Mouse (Mus musculus) cerebral cortex, adult 2 months (tissue): ENCODE measurements around the gene Pld3.

Source experiments
- WGBS: fragments of 180-500 bp; shearing (Covaris S2); methylation state at CpG from one replicate; pipeline ENCODE4 v1.1.7; 2018; 5-methylcytosine and 5-hydroxymethylcytosine counted together

The Pld3 gene

DNA sequence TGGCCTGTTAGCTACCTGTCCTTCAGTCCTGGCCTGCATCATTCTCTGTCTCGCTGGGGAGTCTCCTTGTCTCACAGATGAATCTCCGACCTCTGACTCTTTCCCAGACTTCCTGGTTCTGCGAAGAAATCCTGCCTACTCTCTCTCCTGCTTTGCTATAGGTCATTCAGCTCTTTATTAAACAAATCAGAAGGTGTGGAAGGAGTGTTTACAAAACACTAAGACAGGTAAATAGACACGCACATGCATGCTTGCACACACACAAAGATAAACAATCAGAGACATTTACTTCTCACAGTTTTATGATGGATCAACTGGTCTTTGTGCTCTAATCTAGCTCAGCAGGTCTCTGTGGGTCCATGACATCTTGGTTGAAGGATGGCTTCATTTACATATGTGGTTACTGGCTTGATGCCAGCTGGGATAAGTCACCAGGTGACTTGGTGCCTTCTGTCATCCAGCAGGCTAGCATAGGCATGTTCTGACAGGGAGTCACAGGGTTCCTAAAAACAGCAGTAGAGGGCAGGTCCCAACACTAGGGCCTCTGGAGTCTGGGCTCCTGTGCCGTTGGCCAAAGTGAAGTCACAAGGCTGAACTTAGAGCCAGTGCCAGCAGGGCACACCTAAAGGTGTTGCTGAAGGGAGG lies 16.7 kb upstream of the Pld3 start:
- 90% methylated on average over 5 of the region's 5 CpGs for WGBS

DNA sequence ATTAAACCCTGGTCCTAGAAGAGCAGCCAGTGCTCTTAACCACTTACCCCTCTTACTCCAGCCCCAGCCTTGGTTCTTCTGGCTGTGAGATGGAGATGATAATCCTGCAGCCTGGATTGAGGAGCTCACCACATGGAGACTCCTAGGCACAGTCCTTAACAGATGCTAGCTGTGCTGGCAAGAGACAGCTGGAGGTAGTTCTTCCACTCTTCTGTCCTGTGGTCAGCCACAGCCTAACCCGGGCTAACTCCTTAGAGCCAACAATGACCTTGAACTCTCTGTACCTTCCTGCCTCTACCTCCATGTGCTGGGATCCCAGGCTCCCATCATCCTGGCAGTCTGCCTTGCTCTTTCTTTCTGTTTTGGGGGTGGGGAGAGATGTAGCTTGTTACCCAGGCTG lies 8.0 kb upstream of the Pld3 start:
- 74% methylated on average over 1 of the region's 1 CpGs for WGBS

DNA sequence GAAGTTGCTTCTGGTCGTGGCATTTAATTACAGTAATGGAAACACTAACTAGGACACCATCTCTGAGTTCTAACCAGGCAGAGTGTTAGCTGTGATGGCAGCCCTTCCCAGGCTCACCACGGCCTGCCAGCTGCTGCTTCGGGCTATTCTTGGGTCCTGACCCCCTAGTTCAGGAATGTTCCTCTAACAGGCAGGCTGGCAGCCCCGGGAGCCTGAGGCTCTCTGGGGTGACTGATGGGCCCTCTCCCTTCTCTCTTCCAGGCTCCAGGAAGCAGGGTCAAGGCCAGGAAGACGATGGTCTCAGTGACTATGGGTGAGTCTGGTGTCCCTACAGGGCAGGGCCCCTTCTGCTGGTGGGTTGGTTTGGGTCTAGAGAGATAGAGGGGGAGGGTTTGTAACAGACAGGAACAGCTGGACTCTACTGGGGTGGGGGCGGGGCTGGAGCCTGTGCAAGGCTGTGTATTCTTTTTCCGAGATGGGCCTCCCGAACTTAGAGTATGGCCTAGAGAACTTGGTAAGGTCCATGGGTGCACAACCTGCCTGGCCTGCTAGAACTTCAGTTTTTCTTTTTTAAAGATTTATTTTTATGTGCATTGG lies 7.4 kb upstream of the Pld3 start:
- 75% methylated on average over 8 of the region's 8 CpGs for WGBS

DNA sequence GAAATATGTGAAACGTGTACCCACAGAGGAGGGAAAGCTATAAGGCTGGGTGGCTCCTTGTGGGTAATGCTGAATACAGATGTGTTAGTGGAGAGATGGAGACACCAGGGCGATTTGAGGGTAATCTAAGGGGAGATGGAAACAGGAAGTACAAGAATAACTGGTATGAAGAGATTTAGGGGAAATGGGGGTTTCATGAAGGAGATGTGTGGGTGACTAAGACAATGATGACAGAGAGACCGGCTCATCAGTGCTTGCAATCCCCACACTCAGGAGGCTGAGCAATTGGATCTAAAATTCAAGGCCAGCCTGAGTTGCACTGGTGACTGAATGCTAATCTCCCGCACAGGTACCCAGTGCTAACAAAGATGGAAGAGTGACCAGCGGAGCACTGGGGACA lies 948 bp downstream of the Pld3 start:
- WGBS = 45% methylated on average over 5 of the region's 5 CpGs

DNA sequence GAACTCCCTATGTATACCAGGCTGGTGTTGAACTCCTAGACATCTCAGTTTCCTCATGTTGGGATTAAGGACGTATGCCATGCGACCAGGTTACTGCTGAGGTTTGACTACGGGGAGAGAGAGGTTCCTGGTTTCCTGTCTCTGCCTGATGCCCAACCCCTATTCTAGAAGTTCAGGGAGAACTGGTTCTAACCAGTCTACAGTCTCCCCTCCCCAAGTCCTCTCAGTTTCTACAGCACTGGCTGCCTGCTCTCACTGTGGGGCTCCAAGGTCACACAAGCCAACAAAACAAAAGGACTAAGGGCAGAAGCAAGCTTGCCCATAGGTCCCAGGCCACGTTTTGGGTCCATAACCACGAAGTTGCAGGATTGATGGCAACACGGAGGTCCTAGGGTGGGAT lies 3.4 kb downstream of the Pld3 start:
- WGBS = 83% methylated on average over 6 of the region's 6 CpGs

- 72% methylated on average over 12 of the region's 12 CpGs for WGBS
Measured at GRCm38 (mm10) chr7:27544675-27545370, 8.2 kb downstream of the Pld3 start.

DNA sequence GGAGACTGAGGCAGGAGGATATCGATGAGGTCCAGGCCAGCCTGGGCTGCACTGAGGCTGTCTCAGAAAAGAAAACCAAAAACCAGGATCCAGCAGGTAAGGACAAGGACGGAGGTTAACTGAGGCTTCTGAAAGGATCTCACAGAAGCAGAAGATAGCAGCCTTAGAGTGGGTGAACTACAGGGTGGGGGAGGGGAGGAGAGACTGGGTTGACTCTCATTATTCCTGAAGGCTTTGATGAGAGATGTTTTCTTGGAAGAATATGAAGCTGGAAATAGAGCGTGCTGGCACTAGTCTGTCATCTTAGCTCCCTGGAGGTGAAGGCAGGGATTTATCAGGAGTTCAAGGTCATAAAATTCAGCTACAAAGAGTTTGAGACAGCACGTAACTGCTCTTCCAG lies 9.2 kb downstream of the Pld3 start:
- 55% methylated on average over 4 of the region's 4 CpGs for WGBS

DNA sequence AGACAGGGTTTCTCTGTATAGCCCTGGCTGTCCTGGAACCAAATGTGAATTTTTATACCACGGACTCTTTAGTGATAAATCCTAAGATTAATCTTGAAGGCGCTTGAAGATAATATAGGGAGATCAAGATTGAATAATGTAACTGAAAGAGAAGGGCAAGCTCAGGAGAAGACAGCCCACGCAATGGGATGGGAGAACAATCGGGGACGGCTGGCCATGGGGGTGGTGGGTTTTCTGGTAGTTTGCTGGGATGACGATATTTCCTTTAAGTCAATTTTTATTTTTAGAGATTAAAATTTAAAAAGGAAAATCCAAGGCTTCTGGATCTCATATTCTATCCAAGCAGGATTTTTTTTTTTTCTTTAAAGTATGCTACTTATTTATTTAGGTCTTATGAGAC lies 10.0 kb downstream of the Pld3 start:
- WGBS = 13% methylated on average over 6 of the region's 6 CpGs

- under 1% methylated on average over 30 of the region's 30 CpGs for WGBS
Measured at GRCm38 (mm10) chr7:27542392-27543033, 10.5 kb downstream of the Pld3 start.

DNA sequence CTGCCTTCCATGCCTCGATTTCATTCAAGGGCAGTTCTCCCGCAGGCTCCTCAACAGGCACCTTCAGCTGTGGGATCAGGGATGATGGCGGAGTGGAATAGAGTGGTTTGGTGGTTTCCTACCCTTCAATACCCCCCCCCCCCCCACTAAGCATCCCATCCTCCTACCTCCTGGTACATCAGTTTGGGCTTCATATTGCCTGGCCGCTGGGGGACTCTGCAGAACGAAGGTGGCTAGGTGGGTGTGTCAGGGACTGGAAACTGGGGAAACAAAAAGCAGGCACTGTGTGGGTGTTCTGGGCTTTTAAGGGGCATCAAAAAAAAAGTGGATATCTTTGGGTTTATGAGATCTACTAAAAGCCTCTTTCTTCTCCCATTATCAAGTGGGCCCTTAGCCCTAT lies 11.1 kb downstream of the Pld3 start:
- 36% methylated on average over 5 of the region's 5 CpGs for WGBS

DNA sequence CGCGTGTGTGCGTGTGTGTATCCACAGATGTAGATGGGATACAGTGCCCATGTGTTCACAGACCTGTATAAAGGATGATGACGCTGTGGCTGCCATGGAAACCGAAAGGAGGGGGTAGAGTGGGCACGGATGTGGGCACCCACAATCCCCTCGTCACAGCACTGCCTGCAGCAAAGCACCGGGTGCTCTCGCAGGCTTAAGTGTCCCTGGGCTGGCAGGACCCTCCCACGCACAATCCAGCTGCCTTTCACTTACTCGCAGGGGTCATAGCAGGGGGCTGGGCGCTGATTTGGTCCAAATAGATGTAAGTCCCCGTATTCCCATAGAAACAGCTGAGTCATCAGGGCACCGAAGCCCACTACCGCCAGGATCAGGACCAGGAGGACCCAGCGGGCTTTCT lies 11.6 kb downstream of the Pld3 start:
- 42% methylated on average over 16 of the region's 16 CpGs for WGBS

GRCm38 (mm10) chr7:27540935-27541334 lies 12.1 kb downstream of the Pld3 start:
- WGBS = 68% methylated on average over 6 of the region's 6 CpGs

DNA sequence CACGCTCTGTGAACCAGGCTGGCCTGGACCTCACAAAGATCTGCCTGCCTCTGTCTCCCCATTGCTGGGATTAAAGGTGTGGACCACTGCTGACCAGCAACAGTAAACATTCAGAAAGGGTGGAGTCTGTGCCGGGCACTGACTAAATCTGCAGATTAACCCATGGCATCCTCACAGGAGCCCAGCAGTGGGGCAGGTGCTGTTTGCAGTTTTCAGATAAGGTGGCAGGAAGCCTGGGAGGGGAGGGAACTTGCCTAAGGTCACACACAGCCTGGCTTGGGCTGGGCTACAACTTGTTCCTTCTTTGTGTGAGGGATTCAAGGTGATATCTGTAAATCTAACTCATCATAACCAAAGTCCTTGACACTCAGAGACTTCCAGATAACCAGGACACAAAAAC lies 12.5 kb downstream of the Pld3 start:
- 56% methylated on average over 2 of the region's 2 CpGs for WGBS

- 60% methylated on average over 2 of the region's 2 CpGs for WGBS
Measured at GRCm38 (mm10) chr7:27538797-27539196, 14.2 kb downstream of the Pld3 start.

GRCm38 (mm10) chr7:27537998-27538397 lies 15.0 kb downstream of the Pld3 start:
- WGBS = 81% methylated on average over 8 of the region's 8 CpGs

GRCm38 (mm10) chr7:27536618-27537017 lies 16.4 kb downstream of the Pld3 start:
- 84% methylated on average over 6 of the region's 6 CpGs for WGBS

- 89% methylated on average over 2 of the region's 2 CpGs for WGBS
Measured at GRCm38 (mm10) chr7:27535386-27535785, 17.6 kb downstream of the Pld3 start.

DNA sequence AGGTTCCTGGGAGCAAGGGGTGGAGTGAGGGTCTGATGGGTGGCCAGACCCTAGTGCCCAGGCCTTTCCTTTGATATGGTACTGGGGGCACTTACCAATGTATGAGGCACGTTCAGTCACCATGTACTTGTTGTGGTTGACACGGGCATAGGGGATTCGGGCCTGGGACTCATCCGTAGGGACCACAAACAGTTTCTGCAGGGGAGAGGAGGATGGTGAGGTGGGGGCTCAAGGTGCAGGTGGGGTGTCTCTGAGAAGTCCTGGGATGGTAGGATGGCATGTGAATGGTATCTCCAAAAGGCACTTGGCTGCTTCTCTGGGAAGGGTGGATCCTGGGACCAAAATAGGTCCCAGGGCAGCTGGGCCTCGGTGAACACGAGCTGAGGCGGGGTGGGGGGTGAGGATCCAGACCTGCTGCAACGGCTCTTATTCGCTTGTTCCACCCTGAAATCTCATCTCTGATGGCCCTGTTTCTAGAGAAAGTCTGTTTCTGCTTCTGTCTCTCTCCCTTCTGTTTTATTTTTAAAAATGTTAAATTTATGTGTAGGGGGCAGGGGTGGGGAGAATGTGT lies 20.5 kb downstream of the Pld3 start:
- 53% methylated on average over 9 of the region's 9 CpGs for WGBS

DNA sequence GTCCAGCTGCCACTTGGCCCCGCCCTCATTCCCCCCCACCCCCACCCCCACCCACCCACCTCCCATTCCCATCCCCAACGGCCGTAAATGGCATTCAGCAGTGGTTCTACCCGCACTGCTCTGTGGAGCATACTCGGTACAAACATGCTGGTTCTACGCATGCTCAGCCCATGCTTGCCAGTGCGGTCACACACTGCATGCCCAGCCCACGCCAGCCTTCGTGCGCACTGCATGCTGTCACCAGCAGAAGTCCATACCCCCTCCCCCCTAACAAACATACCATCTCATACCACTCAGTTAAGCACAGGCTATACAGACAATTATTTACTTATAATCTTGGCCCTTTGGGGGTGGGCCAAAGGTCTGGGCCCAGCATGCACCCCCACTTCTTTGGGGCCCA lies 21.3 kb downstream of the Pld3 start:
- WGBS = 47% methylated on average over 10 of the region's 10 CpGs

GRCm38 (mm10) chr7:27530937-27531336 lies 22.1 kb downstream of the Pld3 start:
- 81% methylated on average over 3 of the region's 3 CpGs for WGBS

DNA sequence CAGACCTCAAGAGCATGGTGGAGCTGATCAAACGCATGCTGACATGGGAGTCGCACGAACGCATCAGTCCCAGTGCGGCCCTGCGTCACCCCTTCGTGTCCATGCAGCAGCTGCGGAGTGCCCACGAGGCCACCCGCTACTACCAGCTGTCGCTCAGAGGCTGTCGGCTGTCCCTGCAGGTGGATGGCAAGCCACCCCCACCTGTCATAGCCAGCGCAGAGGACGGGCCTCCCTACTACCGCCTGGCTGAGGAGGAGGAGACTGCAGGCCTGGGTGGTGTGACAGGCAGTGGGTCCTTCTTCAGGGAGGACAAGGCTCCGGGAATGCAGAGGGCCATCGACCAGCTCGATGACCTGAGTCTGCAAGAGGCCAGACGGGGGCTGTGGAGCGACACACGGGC lies 23.9 kb downstream of the Pld3 start:
- 65% methylated on average over 21 of the region's 21 CpGs for WGBS

- 16% methylated on average over 10 of the region's 10 CpGs for WGBS
Measured at GRCm38 (mm10) chr7:27526039-27526827, 26.8 kb downstream of the Pld3 start.
